Mouse (Mus musculus): Measurements from ENCODE around the gene Galc. TPM values are rescaled to one million over a fixed set of nuclear protein-coding genes. Genes with fewer than 3 reads are reported as not detected.

Gene Galc
- 3.4 and 3.8 TPM in 2 replicates for polyA plus RNA-seq (2012; rRNA removed)

GRCm38 (mm10) chr12:98258845-98259517 is at the start of gene Galc:
Gene Galc (minus strand): TSS chr12:98259459.

DNA sequence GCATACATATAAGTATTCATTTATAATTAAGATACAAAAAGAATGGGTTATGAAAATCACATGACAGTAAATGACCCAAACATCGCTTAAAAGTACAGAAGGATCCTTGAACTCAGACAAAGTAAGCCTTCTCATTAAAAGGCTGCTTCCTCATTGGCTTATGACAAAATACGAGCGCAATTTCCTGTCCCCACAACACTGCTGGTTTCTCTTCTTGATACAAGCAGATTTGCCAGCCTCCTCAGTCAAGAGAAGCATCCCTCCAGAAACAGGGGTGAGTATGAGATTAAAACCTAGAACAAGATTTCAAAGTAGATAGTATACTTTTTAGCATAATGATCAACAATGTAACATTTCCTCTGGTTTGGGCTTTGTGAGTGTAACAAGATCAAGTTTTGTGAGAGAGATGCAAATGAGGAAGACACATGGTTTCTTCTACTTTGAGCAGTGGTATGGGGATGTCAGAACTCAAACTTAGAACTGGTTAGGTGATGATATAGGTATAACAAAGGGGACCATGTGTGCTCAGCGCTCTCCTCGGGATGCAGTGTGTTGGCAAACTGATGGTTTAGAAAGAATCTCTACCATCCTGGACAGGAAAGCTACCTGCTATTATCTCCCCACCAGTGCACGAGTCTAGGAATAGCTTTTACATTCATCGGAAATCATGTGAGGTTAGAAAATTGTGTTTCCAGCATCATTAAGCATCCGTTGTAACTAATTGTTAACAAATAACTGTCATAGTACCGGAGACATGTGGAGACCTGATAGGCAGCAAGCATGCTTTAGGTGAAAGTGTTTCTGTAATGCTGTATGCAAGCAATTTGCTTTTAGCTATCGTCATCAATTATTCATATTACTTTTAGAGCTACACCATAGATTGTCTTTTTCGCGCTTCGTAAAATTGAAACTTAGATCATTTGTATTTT is 9.4 kb upstream of the Galc start, which contains the start of gene Gpr65:
Gpr65 (plus strand) TSS at position 195 of the 929 bp plus-strand sequence.

Other genes with a start within 250 kb of the Galc start
- 4.5 and 4.9 TPM in 2 replicates for gene Gpr65, start 9.2 kb upstream of the Galc start, polyA plus RNA-seq (2012; rRNA removed)